Mouse (Mus musculus) ES-Bruce4 (cell line): ENCODE measurements around the gene Agpat1.

Source experiments
- CTCF ChIP-seq: IDR thresholded peaks from one replicate; pipeline ENCODE4 v1.8.1; 2011; ENCODE audit warnings: low read depth, low read length
- EP300 ChIP-seq: IDR thresholded peaks from 2 replicates; pipeline ENCODE4 v1.6.1; 2011; ENCODE audit warnings: low read depth, low read length; ENCODE audit not compliant: insufficient read depth
- POLR2A ChIP-seq: IDR thresholded peaks from one replicate; pipeline ENCODE4 v1.8.1; 2011; ENCODE audit warnings: low read length; ENCODE audit not compliant: insufficient read depth

DNA sequence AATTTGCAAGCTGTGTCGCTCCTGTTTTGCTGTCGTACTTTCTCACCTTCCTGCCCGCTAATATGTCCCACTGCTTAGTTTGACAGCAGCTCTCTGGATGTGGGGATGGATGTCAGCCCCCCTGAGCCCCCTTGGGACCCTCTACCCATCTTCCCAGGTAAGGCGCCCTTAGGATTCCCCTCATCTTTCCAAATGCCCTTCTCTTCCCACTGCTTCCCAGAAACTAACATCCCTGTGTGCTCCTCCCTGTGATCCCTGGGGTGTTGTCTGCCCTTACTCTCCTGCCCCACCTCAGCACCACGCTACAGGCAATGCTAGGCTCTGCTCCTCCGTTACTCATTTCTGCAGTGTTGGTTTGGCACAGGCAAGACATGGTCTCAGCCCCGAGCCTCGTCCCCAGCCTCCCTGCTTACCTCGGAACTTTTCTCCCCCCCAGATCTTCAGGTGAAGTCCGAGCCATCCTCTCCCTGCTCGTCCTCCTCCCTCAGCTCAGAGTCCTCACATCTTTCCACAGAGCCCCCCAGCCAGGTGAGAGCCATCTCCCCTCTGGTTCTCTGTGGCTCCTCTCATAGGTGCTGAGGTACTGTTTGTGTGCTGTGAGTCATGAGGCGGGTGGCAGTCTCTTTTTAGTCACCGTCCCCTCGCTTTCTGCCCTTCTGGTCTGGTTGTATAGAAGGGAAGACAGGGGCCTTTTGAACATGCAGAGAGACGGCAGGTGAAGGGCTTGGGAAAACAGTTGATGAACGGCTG lies 44.3 kb downstream of the Agpat1 start:
- TF ChIP-seq CTCF (no peak), POLR2A (no peak), EP300 (no peak)
